Mouse (Mus musculus) liver, adult 2 months (tissue): ENCODE data around the gene Polr2i. TPM values are rescaled to one million over a fixed set of nuclear protein-coding genes. Genes with fewer than 3 reads are reported as not detected.

ENCODE experiments used
- DNase-seq: peaks from one replicate; pipeline ENCODE4 v3.0.0-alpha.2; 2011; ENCODE audit warnings: low read depth, low spot score; ENCODE audit errors: extremely low read depth
- H3K27ac ChIP-seq: fragments of 200-500 bp; replicated peaks from 2 replicates; pipeline ENCODE4 v1.5.1; 2012; ENCODE audit warnings: low read depth, mild to moderate bottlenecking, control low read depth, inconsistent platforms, low read length; ENCODE audit not compliant: insufficient read depth
- H3K27me3 ChIP-seq: fragments of 200-500 bp; 2 replicates; pipeline ENCODE4 v1.6.1; 2012; ENCODE audit warnings: mild to moderate bottlenecking, moderate library complexity, low read length, inconsistent platforms; ENCODE audit not compliant: control insufficient read depth, insufficient read depth
- H3K36me3 ChIP-seq: fragments of 200-500 bp; 2 replicates; pipeline ENCODE4 v1.6.1; 2012; ENCODE audit warnings: low read length, inconsistent platforms; ENCODE audit not compliant: control insufficient read depth, insufficient read depth
- H3K4me1 ChIP-seq: fragments of 200-500 bp; 2 replicates; pipeline ENCODE4 v1.6.1; 2011; ENCODE audit warnings: low read length; ENCODE audit not compliant: control insufficient read depth, insufficient read depth
- H3K4me3 ChIP-seq: fragments of 200-500 bp; 2 replicates; pipeline ENCODE4 v1.5.1; 2011; ENCODE audit warnings: low read depth, mild to moderate bottlenecking, control low read depth, low read length, moderate library complexity; ENCODE audit not compliant: insufficient read depth
- H3K79me2 ChIP-seq: fragments of 200-500 bp; 2 replicates; pipeline ENCODE4 v1.6.1; 2012; ENCODE audit warnings: inconsistent platforms, mild to moderate bottlenecking, low read length, moderate library complexity; ENCODE audit not compliant: control insufficient read depth, insufficient read depth
- H3K9ac ChIP-seq: fragments of 200-500 bp; 2 replicates; pipeline ENCODE4 v1.6.1; 2012; ENCODE audit warnings: low read depth, mild to moderate bottlenecking, control low read depth, inconsistent platforms, low read length
- CTCF ChIP-seq: fragments of 200-500 bp; IDR thresholded peaks from 2 replicates; pipeline ENCODE4 v1.5.1; 2011; ENCODE audit warnings: low read depth, low read length, control low read depth
- POLR2A ChIP-seq: fragments of 200-500 bp; IDR thresholded peaks from 2 replicates; pipeline ENCODE4 v1.6.1; 2011; ENCODE audit warnings: low read length, control low read depth; ENCODE audit not compliant: insufficient read depth; ENCODE audit errors: extremely low read depth
- WGBS: fragments of 180-500 bp; shearing (Covaris S2); methylation state at CpG from one replicate; pipeline ENCODE4 v1.1.7; 2018; 5-methylcytosine and 5-hydroxymethylcytosine counted together
- polyA plus RNA-seq: library from polyadenylated mRNA; depleted of rRNA; stranded (reverse); fragments of >200 nt; gene quantifications from 2 replicates; pipeline ENCODE4 v1.2.3, GENCODE M21; 2012
- total RNA-seq: library from RNA; depleted of rRNA; stranded (reverse); fragments of >200 nt; gene quantifications from 2 replicates; pipeline ENCODE4 v1.2.3, GENCODE M21; 2014

The Polr2i gene
- total and polyA plus RNA-seq, 2 experiments, result 57.1 to 109 TPM

GRCm38 (mm10) chr7:30189116-30189491 is 42.6 kb upstream of the Polr2i start:
- DNase-seq, result no peak
- H3K27ac ChIP-seq, result no peak overlapping the region
- WGBS, result 81% methylated on average over 4 of the region's 4 CpGs

GRCm38 (mm10) chr7:30192088-30192487 is 39.7 kb upstream of the Polr2i start:
- DNase-seq, result no peak
- H3K4me3 ChIP-seq, result no peak overlapping the region
- peaks cover 22% of the 10 kb centered on the region for H3K36me3 ChIP-seq
- no peaks in the 10 kb centered on the region for H3K27me3 ChIP-seq
- H3K4me1 ChIP-seq, result peaks cover 3% of the 10 kb centered on the region; the same call in 1 of the 2 replicates
- H3K79me2 ChIP-seq, result no peaks in the 10 kb centered on the region; the same call in 1 of the 2 replicates
- no peak overlapping the region for H3K27ac ChIP-seq
- H3K9ac ChIP-seq, result no peak overlapping the region
- no peak for TF ChIP-seq POLR2A
- no peak for TF ChIP-seq CTCF
- WGBS, result 89% methylated on average over 12 of the region's 12 CpGs

More at GRCm38 (mm10) chr7:30189116-30189491, 42.6 kb upstream of the Polr2i start:
- Histone ChIP-seq H3K9ac (no peak overlapping the region), H3K4me1 (peaks cover 5% of the 10 kb centered on the region), H3K27me3 (no peaks in the 10 kb centered on the region), H3K4me3 (no peak overlapping the region), H3K79me2 (no peaks in the 10 kb centered on the region; the same call in 1 of the 2 replicates), H3K36me3 (peaks cover 22% of the 10 kb centered on the region)
- no peak for TF ChIP-seq CTCF
- no peak for TF ChIP-seq POLR2A

GRCm38 (mm10) chr7:30193013-30193412 is 38.7 kb upstream of the Polr2i start:
- no peak for DNase-seq
- Histone ChIP-seq H3K36me3 (peaks cover 15% of the 10 kb centered on the region), H3K9ac (no peak overlapping the region), H3K27me3 (no peaks in the 10 kb centered on the region), H3K27ac (no peak overlapping the region), H3K79me2 (no peaks in the 10 kb centered on the region; the same call in 1 of the 2 replicates), H3K4me1 (peaks cover 3% of the 10 kb centered on the region; the same call in 1 of the 2 replicates), H3K4me3 (no peak overlapping the region)
- TF ChIP-seq CTCF (no peak), POLR2A (no peak)
- 71% methylated on average over 9 of the region's 9 CpGs for WGBS

GRCm38 (mm10) chr7:30193581-30194100 is 38.1 kb upstream of the Polr2i start:
- no peak overlapping the region; the same call in 1 of the 2 replicates for H3K9ac ChIP-seq
- no peak overlapping the region for H3K27ac ChIP-seq
- WGBS, result 4% methylated on average over 26 of the region's 26 CpGs
- H3K27me3 ChIP-seq, result no peaks in the 10 kb centered on the region
- H3K4me1 ChIP-seq, result peaks cover 3% of the 10 kb centered on the region; the same call in 1 of the 2 replicates
- H3K36me3 ChIP-seq, result peaks cover 15% of the 10 kb centered on the region
- peak overlapping the region; percentile 78 for H3K4me3 ChIP-seq
- H3K79me2 ChIP-seq, result no peaks in the 10 kb centered on the region; the same call in 1 of the 2 replicates
- TF ChIP-seq POLR2A (no peak), CTCF (no peak)
- peak; percentile 54 for DNase-seq

GRCm38 (mm10) chr7:30194101-30194831 is 37.5 kb upstream of the Polr2i start:
- no peak for TF ChIP-seq CTCF
- no peak for TF ChIP-seq POLR2A
- peaks cover 3% of the 10 kb centered on the region; the same call in 1 of the 2 replicates for H3K4me1 ChIP-seq
- WGBS, result under 1% methylated on average over 25 of the region's 26 CpGs

More at GRCm38 (mm10) chr7:30194101-30194831, 37.5 kb upstream of the Polr2i start:
- Histone ChIP-seq H3K36me3 (peaks cover 11% of the 10 kb centered on the region), H3K27ac (peak overlapping the region; percentile 66), H3K79me2 (no peaks in the 10 kb centered on the region; the same call in 1 of the 2 replicates), H3K9ac (peak overlapping the region; percentile 79), H3K27me3 (no peaks in the 10 kb centered on the region), H3K4me3 (peak overlapping the region; percentile 78)
- peak; percentile 57 for DNase-seq
